Mouse (Mus musculus) hindbrain, embryonic 12.5 days (tissue): ENCODE results near the gene D930048N14Rik. TPM values are rescaled to one million over a fixed set of nuclear protein-coding genes. Genes with fewer than 3 reads are reported as not detected.
A peak's percentile ranks its signal among the peaks of the same experiment; 100 is the strongest.
"Not testable (repeated sequence)": the region's sequence is repeated elsewhere in the genome, so short reads cannot be mapped to it uniquely, and the experiment has no call there.

Experiments
- ATAC-seq: fragments of 200-750 bp; cut with Nextera tagmentation; 2 replicates; pipeline ENCODE4 v1.8.0; 2017; ENCODE audit warnings: moderate TSS enrichment; ENCODE audit not compliant: low FRiP score
- H3K27ac ChIP-seq: fragments of 300-500 bp; sonication (generic); 2 replicates; pipeline ENCODE4 v1.5.1; 2016; ENCODE audit warnings: mild to moderate bottlenecking
- H3K27me3 ChIP-seq: fragments of 300-500 bp; sonication (generic); 2 replicates; pipeline ENCODE4 v1.6.1; 2016; ENCODE audit warnings: mild to moderate bottlenecking
- H3K36me3 ChIP-seq: fragments of 300-500 bp; sonication (generic); 2 replicates; pipeline ENCODE4 v1.6.1; 2016; ENCODE audit warnings: mild to moderate bottlenecking
- H3K4me1 ChIP-seq: fragments of 300-500 bp; sonication (generic); 2 replicates; pipeline ENCODE4 v1.6.1; 2016
- H3K4me2 ChIP-seq: fragments of 300-500 bp; sonication (generic); replicated peaks from 2 replicates; pipeline ENCODE4 v1.6.1; 2016; ENCODE audit warnings: mild to moderate bottlenecking
- H3K4me3 ChIP-seq: fragments of 300-500 bp; sonication (generic); 2 replicates; pipeline ENCODE4 v1.5.1; 2016; ENCODE audit warnings: mild to moderate bottlenecking
- H3K9ac ChIP-seq: fragments of 300-500 bp; sonication (generic); 2 replicates; pipeline ENCODE4 v1.6.1; 2016; ENCODE audit warnings: mild to moderate bottlenecking, moderate library complexity
- H3K9me3 ChIP-seq: fragments of 300-500 bp; sonication (generic); replicated peaks from 2 replicates; pipeline ENCODE4 v1.6.1; 2016; ENCODE audit warnings: mild to moderate bottlenecking
- WGBS: fragments of 180-500 bp; shearing (Covaris S2); methylation state at CpG from one replicate; pipeline ENCODE4 v1.1.7; 2016; 5-methylcytosine and 5-hydroxymethylcytosine counted together
- polyA plus RNA-seq: library from polyadenylated mRNA; unstranded; fragments of >200 nt; fragmentation: Nextera tagmentation; extraction: Ambion mirVana; gene quantifications from 2 replicates; pipeline ENCODE4 v1.2.1, GENCODE M21; 2016

The D930048N14Rik gene
- 0.87 and 0.98 TPM in 2 replicates for polyA plus RNA-seq

- ATAC-seq, result peak; percentile 62
- no peak within 1 kb of the TSS; the same call in 1 of the 2 replicates for H3K27ac ChIP-seq
- WGBS, result 2% methylated on average over 56 of the region's 70 CpGs
- H3K27me3 ChIP-seq, result peaks cover 30% of the 10 kb centered on the region
- peaks cover 35% of the 10 kb centered on the region for H3K4me1 ChIP-seq
- H3K4me2 ChIP-seq, result peak within 1 kb of the TSS; percentile 95
- H3K36me3 ChIP-seq, result no peaks in the 10 kb centered on the region
- no peaks in the 10 kb centered on the region for H3K9me3 ChIP-seq
- peak within 1 kb of the TSS; percentile 71 for H3K9ac ChIP-seq
- peak within 1 kb of the TSS; percentile 62 for H3K4me3 ChIP-seq
Measured at GRCm38 (mm10) chr11:51650691-51651515, at the start of gene D930048N14Rik, which contains the start of gene N4bp3. TSS of gene D930048N14Rik (plus strand) at chr11:51650954. TSS of gene N4bp3 (minus strand) at chr11:51650842.

GRCm38 (mm10) chr11:51602253-51602652, 48.5 kb upstream of the D930048N14Rik start:
- 96% methylated on average over 3 of the region's 3 CpGs for WGBS
- Histone ChIP-seq H3K36me3 (peaks cover 76% of the 10 kb centered on the region), H3K4me1 (peaks cover 38% of the 10 kb centered on the region), H3K4me3 (no peak overlapping the region), H3K9ac (no peak overlapping the region), H3K27me3 (no peaks in the 10 kb centered on the region), H3K27ac (no peak overlapping the region), H3K4me2 (no peak overlapping the region), H3K9me3 (no peaks in the 10 kb centered on the region)
- no peak for ATAC-seq

GRCm38 (mm10) chr11:51605602-51606446, 44.9 kb upstream of the D930048N14Rik start:
- under 1% methylated on average over 75 of the region's 81 CpGs for WGBS
- H3K36me3 ChIP-seq, result peaks cover 41% of the 10 kb centered on the region
- peaks cover 42% of the 10 kb centered on the region for H3K4me1 ChIP-seq
- H3K9ac ChIP-seq, result peak overlapping the region; percentile 100
- ATAC-seq, result peak; percentile 55
- H3K27me3 ChIP-seq, result no peaks in the 10 kb centered on the region
- no peaks in the 10 kb centered on the region for H3K9me3 ChIP-seq
- peak overlapping the region; percentile 96 for H3K27ac ChIP-seq
- peak overlapping the region; percentile 89 for H3K4me2 ChIP-seq
- peak overlapping the region; percentile 100 for H3K4me3 ChIP-seq

DNA sequence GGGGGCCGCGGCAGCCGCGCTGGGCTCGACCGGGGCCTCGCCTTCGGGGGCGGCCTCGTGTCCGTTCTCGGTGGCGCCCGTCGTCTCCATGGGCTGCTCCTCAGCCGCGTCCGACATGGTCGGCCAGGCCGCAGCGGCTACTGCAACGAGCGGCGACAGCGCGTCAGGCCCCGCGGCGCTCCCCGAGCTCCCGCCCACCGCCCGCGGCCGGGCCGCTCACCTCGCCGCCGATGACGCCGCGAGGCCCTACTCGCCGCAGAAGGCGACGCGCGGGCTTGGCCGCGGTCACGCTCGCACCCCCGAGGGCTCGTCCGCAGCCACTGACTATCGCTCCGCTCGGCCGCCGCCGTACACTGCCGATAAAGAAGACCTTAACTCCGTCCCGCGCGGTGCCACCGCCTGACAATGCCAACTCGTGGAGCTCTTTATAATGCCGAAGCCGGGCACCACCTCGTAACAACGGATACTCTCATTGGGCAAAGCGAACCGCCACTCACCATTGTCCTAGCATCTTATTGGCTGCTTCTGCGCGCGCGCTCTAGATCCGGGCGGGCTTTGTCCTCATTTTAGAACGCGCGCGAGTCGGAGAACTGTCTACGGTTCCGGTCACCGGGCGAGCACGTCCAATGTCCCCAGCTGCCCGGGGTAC, 44.2 kb upstream of the D930048N14Rik start, which contains the start of gene Hnrnpab:
Gene Hnrnpab (minus strand): TSS at position 401 of the 649 bp plus-strand sequence.
- peak within 1 kb of the TSS; percentile 100 for H3K9ac ChIP-seq
- peaks cover 41% of the 10 kb centered on the region for H3K4me1 ChIP-seq
- H3K27me3 ChIP-seq, result no peaks in the 10 kb centered on the region
- peaks cover 33% of the 10 kb centered on the region for H3K36me3 ChIP-seq
- ATAC-seq, result peak; percentile 94
- no peaks in the 10 kb centered on the region for H3K9me3 ChIP-seq
- H3K4me3 ChIP-seq, result peak within 1 kb of the TSS; percentile 100
- WGBS, result under 1% methylated on average over 89 of the region's 91 CpGs
- H3K4me2 ChIP-seq, result peak within 1 kb of the TSS; percentile 89
- peak within 1 kb of the TSS; percentile 96 for H3K27ac ChIP-seq

DNA sequence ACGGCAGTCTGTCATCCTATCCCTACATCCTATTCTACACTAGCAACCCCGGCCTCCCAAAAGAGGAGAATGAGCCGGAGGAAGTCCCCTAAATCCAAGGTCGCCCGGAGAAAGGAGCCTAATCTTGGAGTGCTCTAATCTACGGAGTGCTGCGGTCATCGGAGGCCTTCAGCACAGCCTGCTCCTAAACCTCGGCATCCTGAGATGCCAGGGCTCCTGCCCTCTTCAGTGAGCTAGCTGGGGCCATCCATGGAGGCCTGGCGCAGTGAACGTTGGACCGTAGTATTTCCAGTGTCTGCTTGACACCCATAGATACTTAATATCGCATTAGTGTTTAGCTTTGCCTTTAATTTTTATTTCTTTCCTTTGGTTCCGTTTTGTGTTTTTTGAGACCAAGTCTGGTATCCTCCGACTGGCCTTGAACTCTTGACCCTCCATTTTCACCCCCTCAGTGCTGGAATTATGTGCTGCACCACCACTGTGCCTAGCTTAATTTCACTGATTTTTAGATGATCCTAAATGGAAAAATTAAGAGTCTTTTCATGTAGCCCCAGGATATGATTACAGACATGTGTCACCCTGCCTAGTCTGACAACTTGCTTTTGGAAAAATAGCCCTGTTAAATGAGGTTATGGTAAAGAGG, 43.5 kb upstream of the D930048N14Rik start:
- 12% methylated on average over 15 of the region's 15 CpGs for WGBS
- Histone ChIP-seq H3K27me3 (no peaks in the 10 kb centered on the region), H3K4me3 (peak overlapping the region; percentile 100), H3K4me2 (peak overlapping the region; percentile 70), H3K4me1 (peaks cover 34% of the 10 kb centered on the region), H3K36me3 (peaks cover 27% of the 10 kb centered on the region), H3K27ac (peak overlapping the region; percentile 96), H3K9me3 (no peaks in the 10 kb centered on the region), H3K9ac (peak overlapping the region; percentile 100)
- ATAC-seq, result peak; percentile 68

DNA sequence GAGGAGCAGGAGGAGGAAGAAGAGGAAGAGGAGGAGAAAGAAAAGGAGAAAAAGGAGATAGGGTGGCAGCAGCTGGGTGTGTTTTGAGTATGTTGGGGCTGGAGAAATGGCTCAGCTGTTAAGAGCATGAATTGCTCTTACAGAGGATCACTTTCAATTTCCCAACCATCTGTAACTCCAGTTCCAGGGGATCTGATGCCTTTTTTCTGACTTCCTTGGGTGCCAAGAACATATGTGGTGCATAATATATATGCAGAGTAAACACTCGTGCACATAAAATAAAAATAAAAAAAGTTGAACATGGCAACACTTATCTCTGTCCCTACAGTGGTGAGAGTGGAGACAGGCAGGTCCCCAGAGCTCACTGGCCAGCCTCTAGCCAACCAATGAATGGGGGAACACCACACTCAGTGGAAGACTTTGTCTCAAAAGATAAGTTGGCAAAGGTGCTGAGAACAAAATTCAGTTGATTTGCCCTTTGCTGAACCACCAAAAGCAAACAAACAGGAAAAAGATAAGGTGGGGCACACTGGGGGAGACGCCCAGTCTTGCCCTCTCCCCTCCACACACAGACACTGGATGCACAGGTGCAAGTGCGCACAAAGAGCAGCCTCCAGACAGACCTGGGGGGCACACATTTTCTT, 41.4 kb upstream of the D930048N14Rik start:
- no peak overlapping the region for H3K4me2 ChIP-seq
- no peak for ATAC-seq
- H3K4me1 ChIP-seq, result peaks cover 15% of the 10 kb centered on the region
- WGBS, result 86% methylated on average over 3 of the region's 3 CpGs
- H3K4me3 ChIP-seq, result no peak overlapping the region
- no peak overlapping the region for H3K27ac ChIP-seq
- no peaks in the 10 kb centered on the region for H3K9me3 ChIP-seq
- peaks cover 5% of the 10 kb centered on the region for H3K36me3 ChIP-seq
- no peaks in the 10 kb centered on the region for H3K27me3 ChIP-seq
- H3K9ac ChIP-seq, result no peak overlapping the region

GRCm38 (mm10) chr11:51609940-51610339, 40.8 kb upstream of the D930048N14Rik start:
- H3K9me3 ChIP-seq, H3K4me2 ChIP-seq, H3K9ac ChIP-seq, H3K27ac ChIP-seq, H3K27me3 ChIP-seq, H3K4me3 ChIP-seq, H3K36me3 ChIP-seq, ATAC-seq: not testable (repeated sequence)
- 86% methylated on average over 5 of the region's 5 CpGs for WGBS
- peaks cover 10% of the 10 kb centered on the region for H3K4me1 ChIP-seq

DNA sequence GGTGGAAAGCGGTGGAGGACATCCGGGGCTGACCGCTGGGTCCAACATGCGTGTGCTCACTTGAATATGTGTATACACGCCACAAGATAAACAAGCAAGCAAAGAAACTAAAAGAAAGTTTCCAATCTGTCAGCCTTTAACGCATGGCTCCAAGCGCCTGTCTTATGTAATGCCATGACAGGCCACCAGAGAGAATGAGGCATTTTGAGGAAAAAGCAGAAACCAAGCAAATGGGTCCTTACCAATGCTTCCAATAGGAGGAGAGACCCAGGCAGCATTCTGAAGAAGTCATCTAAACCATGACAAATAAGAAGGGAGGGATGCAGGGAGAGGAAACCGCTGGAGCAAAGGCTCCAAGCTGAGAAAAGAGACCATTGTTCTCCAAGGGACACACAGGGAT, 36.5 kb upstream of the D930048N14Rik start:
- Histone ChIP-seq H3K9me3 (no peaks in the 10 kb centered on the region), H3K36me3 (no peaks in the 10 kb centered on the region), H3K4me2 (no peak overlapping the region), H3K4me3 (no peak overlapping the region), H3K4me1 (peaks cover 11% of the 10 kb centered on the region), H3K9ac (no peak overlapping the region), H3K27ac (no peak overlapping the region), H3K27me3 (no peaks in the 10 kb centered on the region)
- WGBS, result 78% methylated on average over 8 of the region's 8 CpGs
- no peak for ATAC-seq

- Histone ChIP-seq H3K4me3 (peak overlapping the region; percentile 27; the same call in 1 of the 2 replicates), H3K9me3 (no peaks in the 10 kb centered on the region), H3K4me2 (peak overlapping the region; percentile 59), H3K4me1 (peaks cover 13% of the 10 kb centered on the region), H3K27ac (no peak overlapping the region), H3K9ac (peak overlapping the region; percentile 55; the same call in 1 of the 2 replicates), H3K27me3 (no peaks in the 10 kb centered on the region), H3K36me3 (no peaks in the 10 kb centered on the region)
- ATAC-seq, result no peak
- WGBS, result 48% methylated on average over 7 of the region's 7 CpGs
Measured at GRCm38 (mm10) chr11:51615129-51615528, 35.6 kb upstream of the D930048N14Rik start.

DNA sequence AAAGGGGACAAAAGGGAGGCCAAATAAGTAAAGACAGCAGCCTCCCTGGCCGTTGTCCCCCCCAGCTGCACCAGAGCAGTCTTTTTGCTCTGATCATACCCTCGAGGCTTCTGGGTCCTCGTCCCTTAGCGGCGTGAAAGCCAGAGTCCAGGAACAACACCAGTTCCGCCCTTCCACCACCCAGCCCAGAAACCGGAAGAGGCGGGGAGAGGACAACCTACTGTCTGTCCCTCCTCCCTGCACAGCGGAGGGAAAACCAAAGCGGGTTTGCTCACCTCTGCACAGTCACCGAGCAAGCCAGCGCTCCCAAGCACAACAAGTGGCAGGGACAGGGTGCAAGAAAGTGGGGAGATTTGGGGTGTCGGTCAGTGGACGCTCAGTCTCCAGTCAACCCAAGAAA, 35.2 kb upstream of the D930048N14Rik start:
- Histone ChIP-seq H3K9me3 (no peaks in the 10 kb centered on the region), H3K27me3 (no peaks in the 10 kb centered on the region), H3K4me2 (peak overlapping the region; percentile 59), H3K4me3 (peak overlapping the region; percentile 27), H3K36me3 (no peaks in the 10 kb centered on the region), H3K27ac (0 out of 2 replicates have a peak overlapping the region, but pooled peaks have one; percentile 12), H3K9ac (peak overlapping the region; percentile 55; the same call in 1 of the 2 replicates), H3K4me1 (peaks cover 17% of the 10 kb centered on the region)
- ATAC-seq, result no peak
- 8% methylated on average over 14 of the region's 14 CpGs for WGBS

DNA sequence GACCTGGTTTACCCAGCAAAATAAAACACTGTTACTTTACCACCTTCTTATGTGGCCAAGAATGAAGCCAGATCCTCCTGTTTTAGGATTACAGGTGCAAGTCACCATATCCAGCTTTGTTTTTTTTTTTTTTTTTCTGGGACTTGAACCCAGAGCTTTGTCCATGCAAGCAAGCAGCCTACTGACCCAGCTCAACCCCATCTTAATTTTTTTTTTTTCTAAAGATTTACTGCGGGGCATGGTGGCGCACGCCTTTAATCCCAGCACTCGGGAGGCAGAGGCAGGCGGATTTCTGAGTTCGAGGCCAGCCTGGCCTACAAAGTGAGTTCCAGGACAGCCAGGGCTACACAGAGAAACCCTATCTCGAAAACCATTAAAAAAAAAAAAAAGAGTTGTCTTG, 34.6 kb upstream of the D930048N14Rik start:
- not testable (repeated sequence) for ATAC-seq, H3K36me3 ChIP-seq, H3K27ac ChIP-seq, H3K27me3 ChIP-seq, H3K9me3 ChIP-seq
- WGBS, result 92% methylated on average over 7 of the region's 7 CpGs
- H3K4me3 ChIP-seq, result peak overlapping the region; percentile 27; the same call in 1 of the 2 replicates
- H3K9ac ChIP-seq, result peak overlapping the region; percentile 55; the same call in 1 of the 2 replicates
- peaks cover 22% of the 10 kb centered on the region for H3K4me1 ChIP-seq
- peak overlapping the region; percentile 59; the same call in 1 of the 2 replicates for H3K4me2 ChIP-seq
